ENCODE assay signal across 19 mouse cellular contexts in the genomic region with DNA sequence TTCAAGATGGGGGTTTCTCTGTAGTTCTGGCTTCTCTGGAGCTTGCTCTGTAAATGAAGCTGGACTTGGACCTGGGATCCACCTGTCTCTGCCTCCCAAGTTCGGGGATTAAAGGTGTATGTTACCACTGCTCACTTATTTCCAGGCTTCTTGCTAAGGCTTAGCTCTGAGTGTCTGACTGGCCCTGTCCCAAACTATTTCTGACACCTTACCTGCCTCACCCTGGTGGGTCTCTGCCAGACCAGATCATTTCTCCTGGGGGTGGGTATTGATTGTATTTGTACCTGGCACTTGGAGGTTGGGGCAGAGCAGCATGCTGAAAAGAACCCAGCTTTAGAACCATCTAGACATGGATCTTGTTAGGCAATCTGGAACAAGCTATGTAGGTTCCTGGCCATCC. TPM values are rescaled to one million over a fixed set of nuclear protein-coding genes. Genes with fewer than 3 reads are reported as not detected.
DNase-seq lines count a peak whose midpoint lies in the region; ATAC-seq lines count a peak whose summit lies in the region.
"Had no signal": no experiment of that assay in that cellular context is flagged by ENCODE, and none has a peak within 500 bp of the region (broad histone marks: within the 10 kb centered on the region; RNA-seq: fewer than 3 reads in every experiment).

No protein-coding gene starts in this region.

- no peaks in the 10 kb centered on the region for H3K36me3 ChIP-seq in intestine, embryonic 14.5 days (ENCODE audit: control insufficient read depth, insufficient read depth, low read length)
- no peaks in the 10 kb centered on the region for H3K36me3 ChIP-seq in intestine, embryonic 16.5 days (ENCODE audit: control insufficient read depth, insufficient read depth, low read length)
- H3K36me3 ChIP-seq: embryonic facial prominence, embryonic 12.5 days; embryonic facial prominence, embryonic 15.5 days; forebrain, embryonic 12.5 days had no signal

- intact Hi-C loops in heart, postnatal 25 days (cut with DNase I): no loop called here

- H3K9ac ChIP-seq in intestine, embryonic 14.5 days (ENCODE audit: low read length): no peak overlapping the region
- no peak overlapping the region for H3K9ac ChIP-seq in intestine, embryonic 16.5 days (ENCODE audit: low read depth, low read length)
- H3K9ac ChIP-seq: embryonic facial prominence, embryonic 12.5 days; embryonic facial prominence, embryonic 15.5 days; forebrain, embryonic 12.5 days; hindbrain, embryonic 14.5 days had no signal

- H3K4me1 ChIP-seq in intestine, embryonic 14.5 days (replicated peaks; ENCODE audit: control insufficient read depth, insufficient read depth, low read length): no peaks in the 10 kb centered on the region
- no peaks in the 10 kb centered on the region for H3K4me1 ChIP-seq in intestine, embryonic 16.5 days (ENCODE audit: control insufficient read depth, insufficient read depth, low read length)
- H3K4me1 ChIP-seq: embryonic facial prominence, embryonic 12.5 days; embryonic facial prominence, embryonic 15.5 days; forebrain, embryonic 12.5 days had no signal

- peak; percentile 2 for DNase-seq in embryo, embryonic 10 days (ENCODE audit: low spot score)
- DNase-seq in embryo, embryonic 10.5 days (ENCODE audit: low spot score): no peak
- peak; percentile 55 for DNase-seq in heart, adult 11 months
- DNase-seq in heart, postnatal 25 days (ENCODE audit: low spot score): no peak
- DNase-seq in intestine, embryonic 14.5 days (ENCODE audit: low spot score): peak; percentile 43
- DNase-seq: adrenal gland, adult 8-10 months; adrenal gland, postnatal 25 days; cerebellum, adult 11-12 months; gastrocnemius, postnatal 25 days; heart, adult 2 months had no signal

- no peaks in the 10 kb centered on the region for H3K27me3 ChIP-seq in intestine, embryonic 14.5 days (replicated peaks; ENCODE audit: control insufficient read depth, insufficient read depth, low read length)
- H3K27me3 ChIP-seq in intestine, embryonic 16.5 days (replicated peaks; ENCODE audit: control insufficient read depth, insufficient read depth, low read length): no peaks in the 10 kb centered on the region
- H3K27me3 ChIP-seq: embryonic facial prominence, embryonic 15.5 days had no signal

- no peaks in the 10 kb centered on the region for H3K9me3 ChIP-seq in intestine, embryonic 14.5 days (ENCODE audit: control insufficient read depth, low read length)
- H3K9me3 ChIP-seq in intestine, embryonic 16.5 days (ENCODE audit: control insufficient read depth, low read length): no peaks in the 10 kb centered on the region
- H3K9me3 ChIP-seq: embryonic facial prominence, embryonic 12.5 days; embryonic facial prominence, embryonic 15.5 days; forebrain, embryonic 12.5 days had no signal

- no peak overlapping the region for H3K4me3 ChIP-seq in intestine, embryonic 14.5 days (ENCODE audit: low read depth, low read length)
- H3K4me3 ChIP-seq in intestine, embryonic 16.5 days (ENCODE audit: low read length): no peak overlapping the region
- H3K4me3 ChIP-seq: embryonic facial prominence, embryonic 12.5 days; embryonic facial prominence, embryonic 15.5 days; forebrain, embryonic 12.5 days; heart, adult 2 months had no signal

- H3K4me2 ChIP-seq in intestine, embryonic 14.5 days (ENCODE audit: low read length): no peak overlapping the region
- no peak overlapping the region for H3K4me2 ChIP-seq in intestine, embryonic 16.5 days (ENCODE audit: low read depth, low read length)
- H3K4me2 ChIP-seq: embryonic facial prominence, embryonic 12.5 days; embryonic facial prominence, embryonic 15.5 days; forebrain, embryonic 12.5 days; heart, embryonic 11.5 days; hindbrain, embryonic 14.5 days had no signal

- WGBS in intestine, embryonic 14.5 days: 83% methylated on average over 1 of the region's 1 CpGs
- WGBS in intestine, embryonic 16.5 days: 86% methylated on average over 1 of the region's 1 CpGs

- H3K27ac ChIP-seq in intestine, embryonic 14.5 days (ENCODE audit: low read depth): no peak overlapping the region
- no peak overlapping the region for H3K27ac ChIP-seq in intestine, embryonic 16.5 days (ENCODE audit: low read length)
- H3K27ac ChIP-seq: embryonic facial prominence, embryonic 12.5 days; embryonic facial prominence, embryonic 15.5 days; forebrain, embryonic 12.5 days; heart, adult 2 months; hindbrain, embryonic 14.5 days had no signal

- no peak for ATAC-seq in intestine, embryonic 14.5 days (replicated peaks; ENCODE audit: low FRiP score, low TSS enrichment, low read depth)
- ATAC-seq in intestine, embryonic 16.5 days: no peak
- ATAC-seq: activated CD4-positive, CD25-positive, alpha-beta regulatory T cell, adult 4 months; intestine, postnatal 0 days had no signal

RNA-seq across cellular contexts. Expression of a gene that starts 51.6 kb away (rescaled TPM):
- total RNA-seq in heart, postnatal 25 days (2021): under 1 TPM in 1 of 2 experiments, not detected in 1; 0.10 TPM
- 0.05 and 0.08 TPM in 2 replicates for polyA plus RNA-seq in intestine, embryonic 14.5 days (2014; fragmentation: Nextera tagmentation; extraction: Ambion mirVana)
- 0.07 TPM in 1 of 2 replicates, not detected in the other for polyA plus RNA-seq in intestine, embryonic 16.5 days (2015; fragmentation: Nextera tagmentation; extraction: Ambion mirVana)
- total RNA-seq: gastrocnemius, postnatal 25 days had no signal
- polyA plus RNA-seq: activated CD4-positive, CD25-positive, alpha-beta regulatory T cell, adult 4 months; heart, embryonic 14.5 days; intestine, postnatal 0 days had no signal

Comparison
In these comparisons a context has a peak if more than half of its experiments do, and no peak if none do; other contexts are left out.
1. DNase-seq: peak in embryo, embryonic 10 days (single experiment), heart, adult 11 months (single experiment) and intestine, embryonic 14.5 days (single experiment); none in embryo, embryonic 10.5 days (single experiment) and heart, postnatal 25 days (single experiment).